Mouse (Mus musculus) kidney, embryonic 15.5 days (tissue): ENCODE results near the gene Tmem41b. TPM values are rescaled to one million over a fixed set of nuclear protein-coding genes. Genes with fewer than 3 reads are reported as not detected.
A peak's percentile ranks its signal among the peaks of the same experiment; 100 is the strongest.

Source experiments
- ATAC-seq: fragments of 200-750 bp; cut with Nextera tagmentation; replicated peaks from 2 replicates; pipeline ENCODE4 v1.8.0; 2017; ENCODE audit warnings: moderate TSS enrichment; ENCODE audit not compliant: low FRiP score
- H3K27ac ChIP-seq: fragments of 300-500 bp; sonication (generic); 2 replicates; pipeline ENCODE4 v1.5.1; 2015; ENCODE audit warnings: mild to moderate bottlenecking, inconsistent platforms
- H3K27me3 ChIP-seq: fragments of 300-500 bp; sonication (generic); 2 replicates; pipeline ENCODE4 v1.6.1; 2015; ENCODE audit warnings: inconsistent platforms
- H3K36me3 ChIP-seq: fragments of 300-500 bp; sonication (generic); 2 replicates; pipeline ENCODE4 v1.6.1; 2015; ENCODE audit warnings: inconsistent platforms
- H3K4me1 ChIP-seq: fragments of 300-500 bp; sonication (generic); 2 replicates; pipeline ENCODE4 v1.6.1; 2015; ENCODE audit warnings: inconsistent platforms
- H3K4me2 ChIP-seq: fragments of 300-500 bp; sonication (generic); 2 replicates; pipeline ENCODE4 v1.6.1; 2015; ENCODE audit warnings: moderate library complexity, mild to moderate bottlenecking, inconsistent platforms
- H3K4me3 ChIP-seq: fragments of 300-500 bp; sonication (generic); replicated peaks from 2 replicates; pipeline ENCODE4 v1.5.1; 2015; ENCODE audit warnings: mild to moderate bottlenecking, inconsistent platforms
- H3K9ac ChIP-seq: fragments of 300-500 bp; sonication (generic); 2 replicates; pipeline ENCODE4 v1.6.1; 2015; ENCODE audit warnings: mild to moderate bottlenecking, inconsistent platforms
- H3K9me3 ChIP-seq: fragments of 300-500 bp; sonication (generic); replicated peaks from 2 replicates; pipeline ENCODE4 v1.6.1; 2016; ENCODE audit warnings: inconsistent platforms
- WGBS: fragments of 180-500 bp; shearing (Covaris S2); methylation state at CpG from one replicate; pipeline ENCODE4 v1.1.7; 2015; ENCODE audit warnings: mixed read lengths; 5-methylcytosine and 5-hydroxymethylcytosine counted together
- polyA plus RNA-seq: library from polyadenylated mRNA; unstranded; fragments of >200 nt; fragmentation: Nextera tagmentation; extraction: Ambion mirVana; gene quantifications from 2 replicates; pipeline ENCODE4 v1.2.1, GENCODE M21; 2015

The Tmem41b gene
- polyA plus RNA-seq, 1 experiment from 2014 or later, result 59.5 TPM

DNA sequence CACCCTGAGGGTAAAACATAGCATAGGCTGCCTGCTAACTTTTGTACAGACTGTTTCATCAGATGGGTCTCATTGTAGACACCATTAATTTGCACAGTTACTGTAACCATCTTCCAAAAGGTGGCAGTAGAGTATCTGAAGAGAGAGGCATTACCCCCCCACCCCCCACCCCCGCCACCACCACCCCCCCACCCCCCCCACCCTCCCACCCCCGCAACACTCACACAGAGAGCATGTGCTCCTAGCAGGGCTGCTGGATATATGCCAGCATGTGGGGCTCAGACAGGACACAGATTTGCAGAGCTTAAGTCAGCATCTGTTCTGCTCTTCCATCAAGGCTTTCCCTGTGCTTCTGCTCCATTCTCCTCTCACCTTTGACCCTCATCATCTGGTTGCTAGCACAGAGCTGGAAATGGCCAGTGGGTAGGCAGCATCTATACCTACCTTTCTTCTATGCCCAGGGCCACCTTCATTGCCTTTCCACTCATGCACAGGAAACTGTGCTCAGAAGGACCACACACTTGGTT is 17.7 kb downstream of the Tmem41b start:
- peaks cover 7% of the 10 kb centered on the region; the same call in 1 of the 2 replicates for H3K4me1 ChIP-seq
- H3K27me3 ChIP-seq, result no peaks in the 10 kb centered on the region
- H3K36me3 ChIP-seq, result peaks cover 6% of the 10 kb centered on the region
- no peak overlapping the region for H3K4me2 ChIP-seq
- H3K9ac ChIP-seq, result no peak overlapping the region
- H3K27ac ChIP-seq, result peak overlapping the region; percentile 73; the same call in 1 of the 2 replicates
- ATAC-seq, result peak; percentile 40; the same call in 1 of the 2 replicates
- no peak overlapping the region for H3K4me3 ChIP-seq
- 11% methylated on average over 2 of the region's 2 CpGs for WGBS
- H3K9me3 ChIP-seq, result no peaks in the 10 kb centered on the region

DNA sequence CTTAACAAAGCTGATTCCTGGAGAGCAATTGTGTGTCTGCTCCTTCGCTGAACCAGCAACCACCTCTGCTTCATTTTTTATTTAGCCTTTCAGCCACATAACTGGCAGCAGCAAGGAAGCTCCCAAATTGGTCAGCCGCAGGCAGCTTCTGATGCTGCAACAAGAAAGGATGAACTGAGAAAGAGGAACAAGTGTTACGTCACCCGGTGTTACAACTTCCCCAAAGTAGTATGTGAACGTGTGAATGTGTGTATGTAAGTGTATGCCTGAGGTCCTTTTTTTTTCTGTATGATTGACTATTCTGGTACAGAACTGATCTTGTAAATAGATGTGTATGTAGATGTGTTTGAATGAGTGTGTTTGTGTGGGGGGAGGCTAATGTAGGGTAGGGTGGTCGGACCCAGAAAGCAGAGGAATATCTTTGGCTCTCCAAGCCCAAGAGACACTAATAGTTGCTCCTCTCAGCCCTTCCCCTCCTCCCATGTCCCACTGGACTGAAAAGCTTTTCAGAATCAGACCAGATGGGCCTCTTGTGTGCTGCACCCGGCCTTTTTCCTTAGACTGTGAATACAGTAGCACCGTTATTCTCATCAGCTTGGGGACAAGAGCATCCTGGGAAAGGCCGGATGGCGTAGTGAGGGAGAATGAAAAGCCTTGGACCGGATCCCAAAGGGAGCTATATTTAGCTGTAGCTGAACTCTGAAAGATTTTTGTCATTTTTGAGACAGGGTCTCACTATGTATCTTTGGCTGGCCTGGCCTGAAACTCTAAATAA is 18.7 kb downstream of the Tmem41b start:
- no peak overlapping the region for H3K9ac ChIP-seq
- no peak overlapping the region for H3K4me2 ChIP-seq
- H3K4me1 ChIP-seq, result peaks cover 7% of the 10 kb centered on the region; the same call in 1 of the 2 replicates
- ATAC-seq, result no peak
- H3K9me3 ChIP-seq, result no peaks in the 10 kb centered on the region; the same call in 1 of the 2 replicates
- WGBS, result 78% methylated on average over 11 of the region's 11 CpGs
- H3K36me3 ChIP-seq, result peaks cover 6% of the 10 kb centered on the region
- no peaks in the 10 kb centered on the region for H3K27me3 ChIP-seq
- H3K4me3 ChIP-seq, result no peak overlapping the region
- no peak overlapping the region for H3K27ac ChIP-seq

- no peaks in the 10 kb centered on the region for H3K27me3 ChIP-seq
- H3K9ac ChIP-seq, result no peak overlapping the region
- no peak overlapping the region for H3K27ac ChIP-seq
- no peaks in the 10 kb centered on the region; the same call in 1 of the 2 replicates for H3K9me3 ChIP-seq
- no peak overlapping the region for H3K4me2 ChIP-seq
- H3K36me3 ChIP-seq, result no peaks in the 10 kb centered on the region
- no peak overlapping the region for H3K4me3 ChIP-seq
- H3K4me1 ChIP-seq, result peaks cover 20% of the 10 kb centered on the region
- ATAC-seq, result no peak
Observed at GRCm38 (mm10) chr7:109965658-109966057, 21.1 kb downstream of the Tmem41b start.

DNA sequence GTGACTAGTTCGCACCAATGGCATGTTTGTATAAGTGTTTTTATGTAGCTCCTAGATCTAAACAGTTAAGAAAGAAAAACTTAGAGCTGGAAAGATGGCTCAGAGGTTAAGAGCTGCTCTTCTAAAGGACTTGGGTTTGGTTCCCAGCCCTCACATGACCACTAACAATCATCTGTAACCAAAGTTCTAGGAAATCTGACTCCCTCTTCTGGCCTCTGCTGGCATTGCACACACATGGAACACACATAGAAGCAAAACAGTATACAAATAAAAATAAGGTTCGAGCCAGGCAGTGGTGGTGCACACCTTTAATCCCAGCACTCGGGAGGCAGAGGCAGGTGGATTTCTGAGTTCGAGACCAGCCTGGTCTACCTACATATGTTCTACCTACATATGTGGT is 23.0 kb downstream of the Tmem41b start:
- ATAC-seq, result no peak
- Histone ChIP-seq H3K4me2 (no peak overlapping the region), H3K9ac (no peak overlapping the region), H3K4me3 (no peak overlapping the region), H3K27ac (no peak overlapping the region), H3K4me1 (peaks cover 19% of the 10 kb centered on the region), H3K27me3 (no peaks in the 10 kb centered on the region), H3K9me3 (no peaks in the 10 kb centered on the region; the same call in 1 of the 2 replicates), H3K36me3 (no peaks in the 10 kb centered on the region)
- WGBS, result 95% methylated on average over 4 of the region's 4 CpGs

DNA sequence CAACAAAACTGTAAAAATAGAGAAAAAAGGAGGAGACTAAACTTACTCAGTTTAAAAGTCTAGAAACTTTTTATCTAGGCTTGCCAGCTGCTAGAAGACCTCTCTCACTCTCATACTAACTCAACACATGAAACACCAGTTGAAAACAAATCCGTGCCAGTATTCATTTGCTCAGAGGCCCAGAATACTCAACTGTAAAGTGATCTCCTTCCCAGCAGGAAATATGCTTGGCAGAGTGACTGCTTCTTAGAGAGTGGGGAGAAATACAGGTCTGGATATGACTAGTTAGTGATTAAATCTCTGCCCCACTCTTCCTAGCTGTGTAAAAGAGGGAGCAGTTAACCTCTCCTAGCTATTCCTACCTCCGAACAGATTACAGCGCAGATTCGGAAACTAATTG is 24.1 kb downstream of the Tmem41b start:
- Histone ChIP-seq H3K9me3 (no peaks in the 10 kb centered on the region; the same call in 1 of the 2 replicates), H3K27me3 (no peaks in the 10 kb centered on the region), H3K4me3 (no peak overlapping the region), H3K4me1 (peaks cover 28% of the 10 kb centered on the region), H3K36me3 (no peaks in the 10 kb centered on the region), H3K27ac (peak overlapping the region; percentile 25), H3K9ac (no peak overlapping the region), H3K4me2 (no peak overlapping the region)
- 61% methylated on average over 4 of the region's 4 CpGs for WGBS
- no peak for ATAC-seq

GRCm38 (mm10) chr7:109961570-109961969 is 25.2 kb downstream of the Tmem41b start:
- WGBS, result 70% methylated on average over 2 of the region's 2 CpGs
- H3K9ac ChIP-seq, result no peak overlapping the region
- H3K27me3 ChIP-seq, result no peaks in the 10 kb centered on the region
- H3K9me3 ChIP-seq, result no peaks in the 10 kb centered on the region; the same call in 1 of the 2 replicates
- H3K27ac ChIP-seq, result 0 out of 2 replicates have a peak overlapping the region, but pooled peaks have one; percentile 25
- H3K4me1 ChIP-seq, result peaks cover 28% of the 10 kb centered on the region
- H3K4me3 ChIP-seq, result no peak overlapping the region
- no peak overlapping the region for H3K4me2 ChIP-seq
- ATAC-seq, result no peak
- no peaks in the 10 kb centered on the region for H3K36me3 ChIP-seq

GRCm38 (mm10) chr7:109960613-109961154 is 26.0 kb downstream of the Tmem41b start:
- ATAC-seq, result peak; percentile 4

GRCm38 (mm10) chr7:109959716-109960612 is 26.8 kb downstream of the Tmem41b start, which contains the start of gene Dennd5a:
TSS of gene Dennd5a (minus strand) at chr7:109960470.
- ATAC-seq, result peak; percentile 95
- Histone ChIP-seq H3K4me1 (peaks cover 37% of the 10 kb centered on the region), H3K36me3 (no peaks in the 10 kb centered on the region), H3K9ac (peak within 1 kb of the TSS; percentile 91), H3K27me3 (no peaks in the 10 kb centered on the region), H3K27ac (peak within 1 kb of the TSS; percentile 90), H3K4me3 (peak within 1 kb of the TSS; percentile 73), H3K9me3 (no peaks in the 10 kb centered on the region; the same call in 1 of the 2 replicates), H3K4me2 (peak within 1 kb of the TSS; percentile 62)
- WGBS, result under 1% methylated on average over 75 of the region's 107 CpGs

More at GRCm38 (mm10) chr7:109960613-109961154, 26.0 kb downstream of the Tmem41b start:
- H3K27ac ChIP-seq, result peak overlapping the region; percentile 90
- WGBS, result 13% methylated on average over 13 of the region's 13 CpGs
- peak overlapping the region; percentile 91 for H3K9ac ChIP-seq
- peaks cover 29% of the 10 kb centered on the region for H3K4me1 ChIP-seq
- H3K36me3 ChIP-seq, result no peaks in the 10 kb centered on the region
- H3K4me3 ChIP-seq, result peak overlapping the region; percentile 73
- no peaks in the 10 kb centered on the region; the same call in 1 of the 2 replicates for H3K9me3 ChIP-seq
- no peaks in the 10 kb centered on the region for H3K27me3 ChIP-seq
- H3K4me2 ChIP-seq, result peak overlapping the region; percentile 62

DNA sequence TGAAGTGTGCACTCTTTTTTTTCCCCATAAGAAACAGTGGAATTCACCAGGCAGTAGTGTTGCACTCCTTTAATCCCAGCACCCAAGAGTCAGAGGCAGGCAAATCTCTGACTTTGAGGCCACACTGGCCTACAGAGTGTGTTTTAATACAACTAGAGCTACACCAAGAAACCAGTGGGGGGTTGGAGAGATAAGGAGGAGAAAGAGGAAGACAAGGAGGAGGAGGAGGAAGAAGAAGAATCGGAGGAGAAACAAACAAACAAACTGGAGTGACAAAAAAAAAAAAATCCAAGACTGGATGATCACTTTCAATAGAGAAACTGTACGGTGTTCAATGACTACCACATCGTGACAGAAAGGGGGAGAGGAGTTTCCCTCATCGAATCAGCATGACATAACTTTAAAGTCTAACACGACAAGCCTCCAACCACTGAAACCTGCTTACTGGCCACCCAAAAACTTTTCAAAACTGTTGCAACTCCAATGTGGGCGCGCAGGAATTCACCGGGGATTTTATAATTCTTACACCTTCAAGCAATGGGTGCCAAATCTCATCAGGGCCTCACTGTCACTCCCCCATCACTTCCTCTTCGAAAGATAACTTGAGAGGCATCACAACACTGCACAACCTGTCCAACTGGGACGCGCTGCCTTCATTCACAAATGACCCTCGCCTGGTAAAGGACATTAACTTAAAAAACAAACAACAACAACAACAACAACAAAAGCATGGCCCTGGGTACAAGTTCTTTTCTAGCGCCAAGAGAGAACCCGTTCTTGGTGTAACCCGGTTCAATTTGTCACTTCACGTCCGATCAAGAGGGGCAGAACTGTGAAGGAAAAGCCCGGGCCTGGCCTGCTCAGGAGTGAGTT is 27.6 kb downstream of the Tmem41b start:
- Histone ChIP-seq H3K4me1 (peaks cover 45% of the 10 kb centered on the region), H3K4me2 (peak overlapping the region; percentile 62), H3K27ac (peak overlapping the region; percentile 90), H3K9ac (peak overlapping the region; percentile 91), H3K27me3 (no peaks in the 10 kb centered on the region), H3K4me3 (peak overlapping the region; percentile 73), H3K9me3 (no peaks in the 10 kb centered on the region; the same call in 1 of the 2 replicates), H3K36me3 (no peaks in the 10 kb centered on the region)
- 4% methylated on average over 18 of the region's 18 CpGs for WGBS
- 0 out of 2 replicates have a peak, but pooled peaks have one; percentile 7 for ATAC-seq

GRCm38 (mm10) chr7:109957996-109958789 is 28.5 kb downstream of the Tmem41b start:
- Histone ChIP-seq H3K36me3 (no peaks in the 10 kb centered on the region), H3K4me3 (peak overlapping the region; percentile 73), H3K4me1 (peaks cover 45% of the 10 kb centered on the region), H3K27ac (no peak overlapping the region), H3K4me2 (peak overlapping the region; percentile 62), H3K27me3 (no peaks in the 10 kb centered on the region), H3K9me3 (no peaks in the 10 kb centered on the region), H3K9ac (0 out of 2 replicates have a peak overlapping the region, but pooled peaks have one; percentile 91)
- WGBS, result 68% methylated on average over 8 of the region's 8 CpGs
- ATAC-seq, result no peak
